In the genomic region with DNA sequence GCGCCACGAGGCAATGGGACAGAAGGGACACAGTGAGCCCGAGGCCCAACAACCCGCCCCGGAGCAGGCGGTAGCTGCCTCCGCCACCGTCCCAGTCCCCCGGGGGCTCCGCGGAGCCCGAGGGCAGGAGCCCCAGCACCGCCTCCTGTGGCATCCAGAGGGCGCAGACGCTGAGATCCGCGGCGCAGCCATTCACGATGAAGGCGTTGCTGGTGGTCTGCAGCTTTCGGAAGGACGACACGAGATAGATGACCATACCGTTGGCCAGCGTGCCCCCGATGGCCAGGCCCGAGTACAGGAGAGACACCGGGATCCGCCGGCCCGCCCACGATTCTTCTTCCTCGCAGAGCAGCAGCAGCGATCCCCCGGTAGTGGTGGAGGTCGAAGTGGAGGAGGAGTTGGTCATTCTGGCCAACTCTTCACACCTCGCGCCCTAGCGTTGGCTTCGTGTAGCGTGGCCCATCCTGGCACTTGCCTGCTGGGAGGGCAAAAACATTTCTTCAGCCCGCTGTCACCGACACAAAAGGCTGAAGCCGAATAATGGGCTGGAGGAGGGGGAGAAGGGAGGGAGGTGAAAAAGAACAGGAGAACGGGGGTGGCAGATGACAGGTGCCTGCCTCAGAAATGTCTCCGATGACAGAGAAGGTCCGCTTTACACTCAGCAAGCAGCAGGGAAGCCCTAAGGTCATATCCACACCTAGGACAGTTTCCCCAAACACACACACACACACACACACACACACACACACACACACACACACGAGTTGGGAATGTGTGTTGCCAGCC, we compare ENCODE assay signal across 8 mouse cellular contexts. TPM values are rescaled to one million over a fixed set of nuclear protein-coding genes. Genes with fewer than 3 reads are reported as not detected.
DNase-seq lines count a peak whose midpoint lies in the region; ATAC-seq and TF ChIP-seq lines count a peak whose summit lies in the region.

No protein-coding gene starts in this region.

- WGBS in limb, embryonic 12.5 days, result under 1% methylated on average over 47 of the region's 48 CpGs
- WGBS in midbrain, embryonic 14.5 days, result under 1% methylated on average over 48 of the region's 48 CpGs

- H3K27ac ChIP-seq in embryonic fibroblast, embryonic 13.5 days (ENCODE audit: insufficient read depth, low read length), result no peak overlapping the region
- H3K27ac ChIP-seq in limb, embryonic 12.5 days, result no peak overlapping the region
- H3K27ac ChIP-seq in midbrain, embryonic 14.5 days (replicated peaks; ENCODE audit: low read depth, low read length), result no peak overlapping the region

- intact Hi-C loops in heart, postnatal 36 days (cut with DNase I), result loop anchor here (5.0 kb wide), 1 partner anchor 125 kb away; a partner anchor contains a TSS

- no peak for TF ChIP-seq POLR2A in embryonic fibroblast, embryonic 13.5 days (IDR thresholded peaks at IDR 0.05; ENCODE audit: low read depth, low read length)

- H3K4me3 ChIP-seq in embryonic fibroblast, embryonic 13.5 days (ENCODE audit: insufficient read depth, low read length), result peak overlapping the region; percentile 23
- H3K4me3 ChIP-seq in limb, embryonic 12.5 days (replicated peaks), result peak overlapping the region; percentile 58
- peak overlapping the region; percentile 59 for H3K4me3 ChIP-seq in midbrain, embryonic 14.5 days (replicated peaks; ENCODE audit: low read depth, low read length)

- H3K36me3 ChIP-seq in limb, embryonic 12.5 days, result no peaks in the 10 kb centered on the region
- H3K36me3 ChIP-seq in midbrain, embryonic 14.5 days (ENCODE audit: control insufficient read depth, insufficient read depth, low read length), result no peaks in the 10 kb centered on the region

- peak; percentile 35; the same call in 1 of the 2 replicates for ATAC-seq in limb, embryonic 12.5 days (ENCODE audit: insufficient number of reproducible peaks, insufficient read depth, low FRiP score, low TSS enrichment, low read depth)
- peak; percentile 74 for ATAC-seq in midbrain, embryonic 14.5 days (ENCODE audit: low FRiP score, low TSS enrichment)

- H3K9me3 ChIP-seq in limb, embryonic 12.5 days, result no peaks in the 10 kb centered on the region
- no peaks in the 10 kb centered on the region for H3K9me3 ChIP-seq in midbrain, embryonic 14.5 days (ENCODE audit: control insufficient read depth, low read length)

- H3K4me2 ChIP-seq in limb, embryonic 12.5 days, result peak overlapping the region; percentile 99
- peak overlapping the region; percentile 100 for H3K4me2 ChIP-seq in midbrain, embryonic 14.5 days (ENCODE audit: low read length)

- no peaks in the 10 kb centered on the region for H3K4me1 ChIP-seq in embryonic fibroblast, embryonic 13.5 days (ENCODE audit: control insufficient read depth, insufficient read depth, low read length)
- H3K4me1 ChIP-seq in limb, embryonic 12.5 days (replicated peaks), result peaks cover 20% of the 10 kb centered on the region
- H3K4me1 ChIP-seq in midbrain, embryonic 14.5 days (ENCODE audit: control insufficient read depth, insufficient read depth, low read length), result peaks cover 12% of the 10 kb centered on the region

- peak; percentile 39 to 42 for DNase-seq in cerebellum, postnatal 14 days
- no peak for DNase-seq in cerebellum, postnatal 4 days (ENCODE audit: low spot score in 2 of 2)
- DNase-seq in Muller cell, postnatal 12 days (ENCODE audit: inconsistent ontology term), result peak; percentile 50
- DNase-seq in heart, postnatal 36 days, result peak; percentile 17 to 24
- DNase-seq in midbrain, embryonic 14.5 days, result peak; percentile 79
- DNase-seq in testis, postnatal 14 days (ENCODE audit: low spot score), result peak; percentile 26

- peak overlapping the region; percentile 61 for H3K9ac ChIP-seq in limb, embryonic 12.5 days (replicated peaks)
- H3K9ac ChIP-seq in midbrain, embryonic 14.5 days (replicated peaks; ENCODE audit: low read length), result peak overlapping the region; percentile 55

- peaks cover 62% of the 10 kb centered on the region for H3K27me3 ChIP-seq in limb, embryonic 12.5 days
- peaks cover 16% of the 10 kb centered on the region for H3K27me3 ChIP-seq in midbrain, embryonic 14.5 days (ENCODE audit: control insufficient read depth, insufficient read depth, low read length)

- no peak for TF ChIP-seq CTCF in embryonic fibroblast, embryonic 13.5 days (IDR thresholded peaks at IDR 0.05; ENCODE audit: borderline replicate concordance, insufficient read depth, low read length)

RNA-seq across cellular contexts. Expression of a gene that starts 0.9 kb away (rescaled TPM):
- polyA plus RNA-seq in embryonic fibroblast, embryonic 13.5 days (2011; ENCODE audit: insufficient read length, low read depth, missing spikeins), result 2.2 and 5.6 TPM in 2 replicates
- total RNA-seq in heart, postnatal 36 days (2021), result under 1 TPM; 0.14 TPM
- 1.2 and 1.8 TPM in 2 replicates for polyA plus RNA-seq in limb, embryonic 12.5 days (2016; fragmentation: Nextera tagmentation; extraction: Ambion mirVana)
- polyA plus RNA-seq in midbrain, embryonic 14.5 days (2014; fragmentation: Nextera tagmentation; extraction: Ambion mirVana), result 1.8 and 2.8 TPM in 2 replicates

Comparison
In these comparisons a context has a peak if more than half of its experiments do, and no peak if none do; other contexts are left out.
1. DNase-seq: peak in cerebellum, postnatal 14 days (2 of 2), Muller cell, postnatal 12 days (single experiment), heart, postnatal 36 days (2 of 2), midbrain, embryonic 14.5 days (single experiment) and testis, postnatal 14 days (single experiment); none in cerebellum, postnatal 4 days (0 of 2).
2. Peak in every context shown above with its lines, with median percentiles within 50 percentile points of each other: H3K4me3 ChIP-seq.